Mouse (Mus musculus) gastrocnemius, adult 2 months (tissue): ENCODE measurements at regions not wholly inside any gene's neighbourhood (a gene's known extent, or its start where the extent isn't known, plus 50 kb on each side); places are given as distances from the start of the nearest gene placed in this dataset.

Experiments used
- DNase-seq: peaks from one replicate; pipeline ENCODE4 v3.0.0; 2022
- H3K27ac ChIP-seq: fragments of 200-600 bp; 2 replicates; pipeline ENCODE4 v1.8.1; 2022; ENCODE audit warnings: mild to moderate bottlenecking
- H3K4me3 ChIP-seq: fragments of 200-600 bp; 2 replicates; pipeline ENCODE4 v1.8.1; 2022; ENCODE audit warnings: mild to moderate bottlenecking, moderate library complexity
- CTCF ChIP-seq: fragments of 200-600 bp; IDR thresholded peaks from 2 replicates; pipeline ENCODE4 v1.8.1; 2022; ENCODE audit warnings: antibody characterized with exemption, mild to moderate bottlenecking, moderate library complexity
- intact Hi-C: fragments of 180-260 bp; cut with DNase I; formaldehyde crosslinking; loops from one replicate; pipeline ENCODE4 v1.15.1; 2025

GRCm38 (mm10) chr7:136161526-136161925 is 445.4 kb upstream of the Mki67 start:
- DNase-seq: no peak
- intact Hi-C loops: no loop called here
- Histone ChIP-seq H3K4me3 (no peak overlapping the region), H3K27ac (no peak overlapping the region)
- TF ChIP-seq CTCF: no peak

GRCm38 (mm10) chr7:136164834-136165233 is 448.7 kb upstream of the Mki67 start:
- DNase-seq: no peak
- intact Hi-C loops: no loop called here
- no peak for TF ChIP-seq CTCF
- Histone ChIP-seq H3K4me3 (no peak overlapping the region), H3K27ac (no peak overlapping the region)

GRCm38 (mm10) chr7:136169261-136169660 is 453.1 kb upstream of the Mki67 start:
- Histone ChIP-seq H3K27ac (no peak overlapping the region), H3K4me3 (no peak overlapping the region)
- TF ChIP-seq CTCF: no peak
- no peak for DNase-seq
- intact Hi-C loops: no loop called here

- no peak for DNase-seq
- TF ChIP-seq CTCF: no peak
- Histone ChIP-seq H3K27ac (no peak overlapping the region), H3K4me3 (no peak overlapping the region)
- intact Hi-C loops: no loop called here
Measured at GRCm38 (mm10) chr7:136176373-136176772, 460.2 kb upstream of the Mki67 start.

GRCm38 (mm10) chr7:136180996-136181395 is 464.8 kb upstream of the Mki67 start:
- Histone ChIP-seq H3K4me3 (no peak overlapping the region), H3K27ac (no peak overlapping the region)
- no peak for TF ChIP-seq CTCF
- no peak for DNase-seq
- intact Hi-C loops: no loop called here

GRCm38 (mm10) chr7:136182101-136182500 is 465.9 kb upstream of the Mki67 start:
- no peak for DNase-seq
- TF ChIP-seq CTCF: no peak
- intact Hi-C loops: no loop called here
- no peak overlapping the region for H3K27ac ChIP-seq
- H3K4me3 ChIP-seq: no peak overlapping the region

GRCm38 (mm10) chr7:136196424-136197160 is 480.4 kb upstream of the Mki67 start:
- intact Hi-C loops: no loop called here
- no peak for TF ChIP-seq CTCF
- no peak for DNase-seq
- Histone ChIP-seq H3K27ac (no peak overlapping the region), H3K4me3 (no peak overlapping the region)

GRCm38 (mm10) chr7:136208879-136209278 is 492.7 kb upstream of the Mki67 start:
- TF ChIP-seq CTCF: no peak
- intact Hi-C loops: no loop called here
- DNase-seq: no peak
- no peak overlapping the region for H3K27ac ChIP-seq
- H3K4me3 ChIP-seq: no peak overlapping the region

- no peak for DNase-seq
- Histone ChIP-seq H3K4me3 (no peak overlapping the region), H3K27ac (no peak overlapping the region)
- intact Hi-C loops: no loop called here
- TF ChIP-seq CTCF: no peak
Measured at GRCm38 (mm10) chr7:136209299-136210171, 493.4 kb upstream of the Mki67 start.

GRCm38 (mm10) chr7:136212492-136212891 is 496.3 kb upstream of the Mki67 start:
- intact Hi-C loops: no loop called here
- no peak for TF ChIP-seq CTCF
- no peak overlapping the region for H3K4me3 ChIP-seq
- DNase-seq: peak; percentile 32
- H3K27ac ChIP-seq: 0 out of 2 replicates have a peak overlapping the region, but pooled peaks have one; percentile 1

GRCm38 (mm10) chr7:136213057-136213961 is 497.1 kb upstream of the Mki67 start:
- Histone ChIP-seq H3K27ac (no peak overlapping the region; the same call in 1 of the 2 replicates), H3K4me3 (no peak overlapping the region)
- intact Hi-C loops: no loop called here
- DNase-seq: peak; percentile 33
- TF ChIP-seq CTCF: no peak

- no peak for TF ChIP-seq CTCF
- Histone ChIP-seq H3K27ac (no peak overlapping the region), H3K4me3 (no peak overlapping the region)
- intact Hi-C loops: no loop called here
- no peak for DNase-seq
Measured at GRCm38 (mm10) chr7:136213962-136214308, 497.8 kb upstream of the Mki67 start.
